Comparison of ENCODE assay signal across 12 mouse cellular contexts in the genomic region with DNA sequence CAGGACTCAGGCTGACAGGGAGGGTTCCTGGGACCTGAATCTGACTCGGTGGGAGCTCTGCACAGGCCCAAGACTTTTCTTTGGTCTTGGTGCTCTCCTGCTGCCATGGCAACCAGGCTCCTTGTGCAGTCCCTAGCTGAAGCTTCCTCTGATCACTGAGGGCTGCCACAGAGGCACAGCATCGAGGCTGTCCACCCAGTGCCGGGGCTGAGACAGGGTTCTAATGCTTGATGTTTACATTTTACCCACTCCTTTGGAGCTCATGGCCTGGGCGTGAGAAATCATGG. TPM values are rescaled to one million over a fixed set of nuclear protein-coding genes. Genes with fewer than 3 reads are reported as not detected.
DNase-seq lines count a peak whose midpoint lies in the region; ATAC-seq lines count a peak whose summit lies in the region.
"Had no signal": no experiment of that assay in that cellular context is flagged by ENCODE, and none has a peak within 500 bp of the region (broad histone marks: within the 10 kb centered on the region; RNA-seq: fewer than 3 reads in every experiment).

No protein-coding gene starts in this region.

- H3K9ac ChIP-seq in forebrain, embryonic 14.5 days (ENCODE audit: low read length), result no peak overlapping the region; the same call in 1 of the 2 replicates
- H3K9ac ChIP-seq in forebrain, embryonic 11.5 days (ENCODE audit: low read length), result no peak overlapping the region
- H3K9ac ChIP-seq in midbrain, embryonic 12.5 days (replicated peaks), result 0 out of 2 replicates have a peak overlapping the region, but pooled peaks have one; percentile 11

- no peaks in the 10 kb centered on the region for H3K27me3 ChIP-seq in forebrain, embryonic 14.5 days (replicated peaks; ENCODE audit: control insufficient read depth, insufficient read depth, low read length)
- no peaks in the 10 kb centered on the region for H3K27me3 ChIP-seq in forebrain, embryonic 11.5 days (ENCODE audit: control insufficient read depth, insufficient read depth, low read length)
- no peaks in the 10 kb centered on the region for H3K27me3 ChIP-seq in midbrain, embryonic 12.5 days

- 19% methylated on average over 4 of the region's 4 CpGs for WGBS in forebrain, embryonic 14.5 days
- 27% methylated on average over 4 of the region's 4 CpGs for WGBS in forebrain, embryonic 11.5 days
- WGBS in midbrain, embryonic 12.5 days, result 24% methylated on average over 4 of the region's 4 CpGs

- H3K4me1 ChIP-seq in forebrain, embryonic 14.5 days (ENCODE audit: control insufficient read depth, insufficient read depth, low read length), result peaks cover 75% of the 10 kb centered on the region
- H3K4me1 ChIP-seq in forebrain, embryonic 11.5 days (replicated peaks; ENCODE audit: control insufficient read depth, insufficient read depth, low read length), result peaks cover 26% of the 10 kb centered on the region; the same call in 1 of the 2 replicates
- peaks cover 80% of the 10 kb centered on the region for H3K4me1 ChIP-seq in midbrain, embryonic 12.5 days

- peaks cover 21% of the 10 kb centered on the region for H3K36me3 ChIP-seq in forebrain, embryonic 14.5 days (ENCODE audit: control insufficient read depth, insufficient read depth, low read length)
- no peaks in the 10 kb centered on the region for H3K36me3 ChIP-seq in forebrain, embryonic 11.5 days (ENCODE audit: control insufficient read depth, insufficient read depth, low read length)
- peaks cover 13% of the 10 kb centered on the region for H3K36me3 ChIP-seq in midbrain, embryonic 12.5 days

- no peak overlapping the region for H3K4me3 ChIP-seq in forebrain, embryonic 14.5 days (ENCODE audit: low read depth, low read length)
- H3K4me3 ChIP-seq in forebrain, embryonic 11.5 days (ENCODE audit: low read depth, low read length), result no peak overlapping the region
- H3K4me3 ChIP-seq in midbrain, embryonic 12.5 days, result no peak overlapping the region
- H3K4me3 ChIP-seq: heart, embryonic 10.5 days had no signal

- no peak for ATAC-seq in forebrain, embryonic 14.5 days
- ATAC-seq in forebrain, embryonic 11.5 days (replicated peaks; ENCODE audit: low FRiP score), result no peak
- no peak for ATAC-seq in midbrain, embryonic 12.5 days (ENCODE audit: low FRiP score, low read depth)
- ATAC-seq in activated CD4-positive, CD25-positive, alpha-beta regulatory T cell, adult 4 months, result no peak

- 0 out of 2 replicates have a peak overlapping the region, but pooled peaks have one; percentile 33 for H3K27ac ChIP-seq in forebrain, embryonic 14.5 days (ENCODE audit: low read depth, low read length)
- H3K27ac ChIP-seq in forebrain, embryonic 11.5 days (ENCODE audit: low read depth, low read length), result no peak overlapping the region
- H3K27ac ChIP-seq in midbrain, embryonic 12.5 days (replicated peaks), result peak overlapping the region; percentile 46; the same call in 1 of the 2 replicates
- H3K27ac ChIP-seq: heart, embryonic 10.5 days had no signal

- DNase-seq in forebrain, embryonic 14.5 days (ENCODE audit: low spot score), result peak; percentile 56
- no peak for DNase-seq in forebrain, embryonic 11.5 days (ENCODE audit: low spot score)
- DNase-seq in ZHBTc4 (ENCODE audit: low read depth, low spot score), result peak; percentile 44
- DNase-seq in embryo, embryonic 10.5 days (ENCODE audit: low spot score), result peak; percentile 40
- no peak for DNase-seq in testis, postnatal 14 days (ENCODE audit: low spot score)
- no peak for DNase-seq in ovary, postnatal 10 days (ENCODE audit: low spot score)
- DNase-seq: lung, postnatal 36 days; thymus, postnatal 14 days had no signal

- H3K4me2 ChIP-seq in forebrain, embryonic 14.5 days (ENCODE audit: low read length), result 0 out of 2 replicates have a peak overlapping the region, but pooled peaks have one; percentile 6
- H3K4me2 ChIP-seq in forebrain, embryonic 11.5 days (ENCODE audit: low read depth, low read length, severe bottlenecking), result no peak overlapping the region
- H3K4me2 ChIP-seq in midbrain, embryonic 12.5 days (replicated peaks), result no peak overlapping the region

- H3K9me3 ChIP-seq in forebrain, embryonic 14.5 days (replicated peaks; ENCODE audit: control insufficient read depth, low read length), result no peaks in the 10 kb centered on the region
- no peaks in the 10 kb centered on the region for H3K9me3 ChIP-seq in forebrain, embryonic 11.5 days (ENCODE audit: control insufficient read depth, low read length)
- H3K9me3 ChIP-seq in midbrain, embryonic 12.5 days, result no peaks in the 10 kb centered on the region
- H3K9me3 ChIP-seq: heart, embryonic 10.5 days had no signal

RNA-seq across cellular contexts. Expression of a gene that starts 24.7 kb away (rescaled TPM):
- polyA plus RNA-seq in forebrain, embryonic 14.5 days (2014; fragmentation: Nextera tagmentation; extraction: Ambion mirVana), result 63.3 and 82.1 TPM in 2 replicates
- polyA plus RNA-seq in forebrain, embryonic 11.5 days (2014; fragmentation: Nextera tagmentation; extraction: Ambion mirVana), result 42.7 and 47.6 TPM in 2 replicates
- polyA plus RNA-seq in midbrain, embryonic 12.5 days (2016; fragmentation: Nextera tagmentation; extraction: Ambion mirVana), result 87.6 and 93.5 TPM in 2 replicates
- 1 to 10 TPM; 7.4 to 8.3 TPM for polyA plus RNA-seq in activated CD4-positive, CD25-positive, alpha-beta regulatory T cell, adult 4 months (2017; shearing (Covaris generic))

RNA-seq across cellular contexts. Expression of a gene that starts 25.6 kb away (rescaled TPM):
- not detected in 2 replicates for polyA plus RNA-seq in forebrain, embryonic 14.5 days (2014; fragmentation: Nextera tagmentation; extraction: Ambion mirVana)
- not detected in 2 replicates for polyA plus RNA-seq in forebrain, embryonic 11.5 days (2014; fragmentation: Nextera tagmentation; extraction: Ambion mirVana)
- not detected in 2 replicates for polyA plus RNA-seq in midbrain, embryonic 12.5 days (2016; fragmentation: Nextera tagmentation; extraction: Ambion mirVana)
- polyA plus RNA-seq in activated CD4-positive, CD25-positive, alpha-beta regulatory T cell, adult 4 months (2017; shearing (Covaris generic)), result not detected
- polyA plus RNA-seq: heart, embryonic 10.5 days had no signal

RNA-seq across cellular contexts. Expression of a gene that starts 31.7 kb away (rescaled TPM):
- 0.94 TPM in 1 of 2 replicates, not detected in the other for polyA plus RNA-seq in forebrain, embryonic 14.5 days (2014; fragmentation: Nextera tagmentation; extraction: Ambion mirVana)
- polyA plus RNA-seq in forebrain, embryonic 11.5 days (2014; fragmentation: Nextera tagmentation; extraction: Ambion mirVana), result not detected in 2 replicates
- polyA plus RNA-seq in midbrain, embryonic 12.5 days (2016; fragmentation: Nextera tagmentation; extraction: Ambion mirVana), result 1.5 TPM in 1 of 2 replicates, not detected in the other
- polyA plus RNA-seq in activated CD4-positive, CD25-positive, alpha-beta regulatory T cell, adult 4 months (2017; shearing (Covaris generic)), result not detected
- polyA plus RNA-seq: heart, embryonic 10.5 days; liver, adult 2 months had no signal

RNA-seq across cellular contexts. Expression of a gene that starts 40.9 kb away (rescaled TPM):
- polyA plus RNA-seq in forebrain, embryonic 14.5 days (2014; fragmentation: Nextera tagmentation; extraction: Ambion mirVana), result 0.22 and 0.33 TPM in 2 replicates
- polyA plus RNA-seq in forebrain, embryonic 11.5 days (2014; fragmentation: Nextera tagmentation; extraction: Ambion mirVana), result 0.35 TPM in 1 of 2 replicates, not detected in the other
- polyA plus RNA-seq in midbrain, embryonic 12.5 days (2016; fragmentation: Nextera tagmentation; extraction: Ambion mirVana), result 1.0 and 1.2 TPM in 2 replicates
- polyA plus RNA-seq in activated CD4-positive, CD25-positive, alpha-beta regulatory T cell, adult 4 months (2017; shearing (Covaris generic)), result not detected

RNA-seq across cellular contexts. Expression of a gene that starts 46.0 kb away (rescaled TPM):
- 20.5 and 28.6 TPM in 2 replicates for polyA plus RNA-seq in forebrain, embryonic 14.5 days (2014; fragmentation: Nextera tagmentation; extraction: Ambion mirVana)
- 41.6 and 42.3 TPM in 2 replicates for polyA plus RNA-seq in forebrain, embryonic 11.5 days (2014; fragmentation: Nextera tagmentation; extraction: Ambion mirVana)
- polyA plus RNA-seq in midbrain, embryonic 12.5 days (2016; fragmentation: Nextera tagmentation; extraction: Ambion mirVana), result 51.9 and 55.5 TPM in 2 replicates
- 10 to 100 TPM; 12.5 to 20.3 TPM for polyA plus RNA-seq in activated CD4-positive, CD25-positive, alpha-beta regulatory T cell, adult 4 months (2017; shearing (Covaris generic))

Comparison
In these comparisons a context has a peak if more than half of its experiments do, and no peak if none do; other contexts are left out.
1. DNase-seq: peak in forebrain, embryonic 14.5 days (single experiment), ZHBTc4 (single experiment) and embryo, embryonic 10.5 days (single experiment); none in forebrain, embryonic 11.5 days (single experiment), testis, postnatal 14 days (single experiment) and ovary, postnatal 10 days (single experiment).